Mouse (Mus musculus): ENCODE measurements at regions not wholly inside any gene's neighbourhood (a gene's known extent, or its start where the extent isn't known, plus 50 kb on each side); places are given as distances from the start of the nearest gene placed in this dataset.

DNA sequence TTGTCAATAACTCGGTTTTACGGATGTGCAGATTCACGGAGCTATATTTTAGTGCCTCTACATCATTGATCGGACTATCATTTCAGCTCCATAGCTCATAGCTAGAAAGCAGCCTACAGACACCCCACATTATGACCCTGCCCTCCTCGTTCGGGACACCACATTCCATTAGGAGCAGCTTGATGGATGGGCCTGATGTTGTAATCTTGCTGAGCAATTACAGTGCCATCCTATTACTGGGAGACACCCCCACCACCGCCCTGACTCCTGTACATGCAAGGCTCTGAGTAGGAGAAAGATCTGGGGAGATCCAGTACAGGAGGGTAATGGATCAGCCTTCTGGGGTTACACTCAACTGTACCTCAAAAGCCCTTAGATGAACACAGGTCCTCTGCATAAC lies 120.2 kb downstream of the 2410131K14Rik start:
- Histone ChIP-seq H3K27ac (replicated peaks; ENCODE audit: low read depth, low read length) (no peak overlapping the region), H3K36me3 (ENCODE audit: control insufficient read depth, insufficient read depth, low read length) (no peaks in the 10 kb centered on the region), H3K4me1 (ENCODE audit: control insufficient read depth, insufficient read depth, low read length) (no peaks in the 10 kb centered on the region), H3K9ac (ENCODE audit: low read length) (no peak overlapping the region), H3K9me3 (ENCODE audit: control insufficient read depth, low read length) (no peaks in the 10 kb centered on the region), H3K4me2 (ENCODE audit: low read depth, severe bottlenecking) (no peak overlapping the region), H3K27me3 (ENCODE audit: control insufficient read depth, insufficient read depth, low read length) (no peaks in the 10 kb centered on the region), H3K4me3 (ENCODE audit: low read depth, low read length) (no peak overlapping the region)
- WGBS: 62% methylated on average over 7 of the region's 7 CpGs
- ATAC-seq (ENCODE audit: insufficient number of reproducible peaks, low FRiP score, low TSS enrichment, low read depth) (no peak), DNase-seq (ENCODE audit: low spot score) (no peak)

DNA sequence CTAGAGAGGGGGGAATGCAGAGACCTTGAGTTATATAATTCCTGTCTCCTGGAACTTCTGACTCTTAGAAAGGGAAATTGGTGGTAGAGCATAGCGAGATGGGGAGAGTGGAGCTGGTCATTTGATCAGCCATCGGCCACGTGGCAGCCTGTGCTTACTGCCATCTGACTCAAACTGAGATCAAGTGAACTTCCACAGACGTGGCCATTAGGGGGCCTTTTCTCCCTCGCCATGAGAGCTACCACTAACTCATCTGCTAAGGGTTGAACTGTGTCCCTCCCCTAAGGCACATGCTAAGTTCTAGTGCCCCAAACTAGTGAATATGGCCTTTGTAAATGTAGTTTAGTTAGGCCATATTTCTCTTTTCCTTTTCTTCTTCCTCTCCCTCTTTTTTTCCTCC lies 120.6 kb downstream of the 2410131K14Rik start:
- Histone ChIP-seq H3K4me3 (ENCODE audit: low read depth, low read length) (no peak overlapping the region), H3K27ac (replicated peaks; ENCODE audit: low read depth, low read length) (no peak overlapping the region), H3K36me3 (ENCODE audit: control insufficient read depth, insufficient read depth, low read length) (no peaks in the 10 kb centered on the region), H3K9me3 (ENCODE audit: control insufficient read depth, low read length) (no peaks in the 10 kb centered on the region), H3K9ac (ENCODE audit: low read length) (no peak overlapping the region), H3K27me3 (ENCODE audit: control insufficient read depth, insufficient read depth, low read length) (no peaks in the 10 kb centered on the region), H3K4me1 (ENCODE audit: control insufficient read depth, insufficient read depth, low read length) (no peaks in the 10 kb centered on the region), H3K4me2 (ENCODE audit: low read depth, severe bottlenecking) (no peak overlapping the region)
- ATAC-seq (ENCODE audit: insufficient number of reproducible peaks, low FRiP score, low TSS enrichment, low read depth) (no peak), DNase-seq (ENCODE audit: low spot score) (no peak)
- WGBS: 23% methylated on average over 5 of the region's 5 CpGs

DNA sequence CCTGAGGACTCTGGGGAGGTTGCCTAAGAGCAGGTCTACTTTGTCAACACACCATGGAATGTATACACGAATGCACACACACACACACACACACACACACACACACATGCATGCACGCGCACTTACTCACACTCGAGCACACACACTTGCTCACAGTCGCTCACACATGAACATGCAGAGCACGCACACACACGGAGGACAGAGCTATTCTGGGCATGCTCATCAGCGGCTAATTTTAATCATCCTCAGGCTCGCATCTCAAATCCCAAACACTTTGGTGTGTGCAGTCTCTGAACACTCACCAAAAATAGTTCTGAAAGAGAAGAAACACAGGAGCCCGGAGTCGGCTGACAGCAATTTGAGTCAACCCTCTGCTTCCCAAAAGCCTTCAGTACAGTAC lies 122.0 kb downstream of the 2410131K14Rik start:
- Histone ChIP-seq H3K36me3 (ENCODE audit: control insufficient read depth, insufficient read depth, low read length) (no peaks in the 10 kb centered on the region), H3K4me3 (ENCODE audit: low read depth, low read length) (no peak overlapping the region), H3K9me3 (ENCODE audit: control insufficient read depth, low read length) (no peaks in the 10 kb centered on the region), H3K4me1 (ENCODE audit: control insufficient read depth, insufficient read depth, low read length) (no peaks in the 10 kb centered on the region), H3K27ac (replicated peaks; ENCODE audit: low read depth, low read length) (no peak overlapping the region), H3K27me3 (ENCODE audit: control insufficient read depth, insufficient read depth, low read length) (no peaks in the 10 kb centered on the region), H3K4me2 (ENCODE audit: low read depth, severe bottlenecking) (no peak overlapping the region), H3K9ac (ENCODE audit: low read length) (no peak overlapping the region)
- no peak for DNase-seq (ENCODE audit: low spot score)
- WGBS: 94% methylated on average over 11 of the region's 11 CpGs
- ATAC-seq (ENCODE audit: insufficient number of reproducible peaks, low FRiP score, low TSS enrichment, low read depth): no peak

DNA sequence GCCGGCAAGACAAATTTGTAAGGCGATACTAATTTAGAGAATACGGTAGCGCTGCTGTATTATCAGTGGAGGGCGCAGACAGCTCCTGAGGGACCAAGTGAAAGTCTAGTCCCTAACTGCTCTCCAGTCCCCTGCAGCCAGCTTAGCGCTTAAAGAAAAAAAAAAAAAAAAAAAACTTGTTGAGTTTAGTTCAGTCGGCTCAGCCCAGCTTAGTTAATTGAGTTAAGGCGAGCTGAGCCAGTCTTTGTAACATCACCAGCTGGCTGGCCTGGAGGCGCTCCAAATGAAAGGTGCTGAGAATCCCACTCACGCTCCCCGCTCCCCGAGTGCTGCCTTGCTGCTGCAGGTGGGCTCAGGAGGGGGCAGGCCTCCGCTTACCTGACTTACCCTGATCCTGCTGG lies 128.6 kb downstream of the 2410131K14Rik start:
- no peaks in the 10 kb centered on the region for H3K36me3 ChIP-seq (ENCODE audit: control insufficient read depth, insufficient read depth, low read length)
- no peaks in the 10 kb centered on the region for H3K27me3 ChIP-seq (ENCODE audit: control insufficient read depth, insufficient read depth, low read length)
- no peaks in the 10 kb centered on the region for H3K9me3 ChIP-seq (ENCODE audit: control insufficient read depth, low read length)
- peak overlapping the region; percentile 31 for H3K4me2 ChIP-seq (ENCODE audit: low read depth, severe bottlenecking)
- no peak overlapping the region for H3K9ac ChIP-seq (ENCODE audit: low read length)
- H3K4me3 ChIP-seq (ENCODE audit: low read depth, low read length): no peak overlapping the region
- WGBS: 5% methylated on average over 13 of the region's 13 CpGs
- peaks cover 21% of the 10 kb centered on the region for H3K4me1 ChIP-seq (ENCODE audit: control insufficient read depth, insufficient read depth, low read length)
- DNase-seq (ENCODE audit: low spot score): peak; percentile 43
- H3K27ac ChIP-seq (replicated peaks; ENCODE audit: low read depth, low read length): no peak overlapping the region
- no peak for ATAC-seq (ENCODE audit: insufficient number of reproducible peaks, low FRiP score, low TSS enrichment, low read depth)

DNA sequence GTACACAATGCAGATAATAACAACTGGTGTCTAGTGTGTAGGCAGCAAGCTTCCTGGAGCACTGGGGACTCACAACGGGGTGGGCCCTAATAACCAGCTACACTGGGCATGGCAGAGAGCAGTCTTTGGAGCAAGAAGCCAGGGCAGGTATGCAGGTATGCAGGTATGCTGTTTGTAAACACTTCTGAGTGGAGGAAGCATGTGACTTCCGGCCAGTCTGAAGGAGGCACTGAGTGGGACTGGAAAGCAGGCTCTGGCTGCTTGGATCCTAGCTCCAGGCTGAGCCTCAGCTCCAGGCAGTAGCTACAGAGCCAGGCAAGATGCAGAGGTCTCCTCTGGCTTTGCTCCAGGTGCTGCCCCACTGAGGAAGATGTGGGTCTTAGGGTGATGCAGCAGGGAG lies 129.9 kb downstream of the 2410131K14Rik start:
- 61% methylated on average over 2 of the region's 2 CpGs for WGBS
- peaks cover 4% of the 10 kb centered on the region; the same call in 1 of the 2 replicates for H3K27me3 ChIP-seq (ENCODE audit: control insufficient read depth, insufficient read depth, low read length)

DNA sequence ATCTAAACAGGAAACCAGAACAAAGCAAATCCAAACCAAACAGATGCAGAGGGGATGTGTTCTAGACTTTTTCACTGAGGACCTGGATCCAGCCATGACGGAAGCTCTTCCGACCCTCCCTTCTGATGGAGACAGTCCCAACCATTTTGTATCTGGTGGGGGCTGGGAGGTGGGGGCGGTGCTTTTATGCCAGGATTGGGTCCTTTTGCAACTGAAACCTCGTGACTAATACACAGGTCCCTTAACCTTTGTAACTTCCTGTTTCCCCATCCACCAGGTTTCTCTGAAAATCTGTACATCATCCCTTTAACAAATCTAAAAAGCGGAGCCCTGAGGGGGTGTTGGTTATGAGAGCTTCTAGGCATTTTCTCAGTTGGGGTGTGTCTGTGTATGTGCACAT lies 130.9 kb downstream of the 2410131K14Rik start:
- H3K27me3 ChIP-seq (ENCODE audit: control insufficient read depth, insufficient read depth, low read length): peaks cover 4% of the 10 kb centered on the region; the same call in 1 of the 2 replicates
- 70% methylated on average over 5 of the region's 5 CpGs for WGBS
- no peaks in the 10 kb centered on the region for H3K9me3 ChIP-seq (ENCODE audit: control insufficient read depth, low read length)
- H3K4me3 ChIP-seq (ENCODE audit: low read depth, low read length): no peak overlapping the region
- DNase-seq (ENCODE audit: low spot score) (no peak), ATAC-seq (ENCODE audit: insufficient number of reproducible peaks, low FRiP score, low TSS enrichment, low read depth) (no peak)
- H3K9ac ChIP-seq (ENCODE audit: low read length): no peak overlapping the region
- H3K4me2 ChIP-seq (ENCODE audit: low read depth, severe bottlenecking): no peak overlapping the region
- no peak overlapping the region for H3K27ac ChIP-seq (replicated peaks; ENCODE audit: low read depth, low read length)
- H3K4me1 ChIP-seq (ENCODE audit: control insufficient read depth, insufficient read depth, low read length): peaks cover 21% of the 10 kb centered on the region
- H3K36me3 ChIP-seq (ENCODE audit: control insufficient read depth, insufficient read depth, low read length): no peaks in the 10 kb centered on the region

More for the DNA sequence above, 129.9 kb downstream of the 2410131K14Rik start:
- Histone ChIP-seq H3K9me3 (ENCODE audit: control insufficient read depth, low read length) (no peaks in the 10 kb centered on the region), H3K4me2 (ENCODE audit: low read depth, severe bottlenecking) (no peak overlapping the region), H3K36me3 (ENCODE audit: control insufficient read depth, insufficient read depth, low read length) (no peaks in the 10 kb centered on the region), H3K9ac (ENCODE audit: low read length) (peak overlapping the region; percentile 23; the same call in 1 of the 2 replicates), H3K27ac (replicated peaks; ENCODE audit: low read depth, low read length) (no peak overlapping the region), H3K4me3 (ENCODE audit: low read depth, low read length) (no peak overlapping the region), H3K4me1 (ENCODE audit: control insufficient read depth, insufficient read depth, low read length) (peaks cover 21% of the 10 kb centered on the region)
- ATAC-seq (ENCODE audit: insufficient number of reproducible peaks, low FRiP score, low TSS enrichment, low read depth): no peak
- DNase-seq (ENCODE audit: low spot score): no peak

DNA sequence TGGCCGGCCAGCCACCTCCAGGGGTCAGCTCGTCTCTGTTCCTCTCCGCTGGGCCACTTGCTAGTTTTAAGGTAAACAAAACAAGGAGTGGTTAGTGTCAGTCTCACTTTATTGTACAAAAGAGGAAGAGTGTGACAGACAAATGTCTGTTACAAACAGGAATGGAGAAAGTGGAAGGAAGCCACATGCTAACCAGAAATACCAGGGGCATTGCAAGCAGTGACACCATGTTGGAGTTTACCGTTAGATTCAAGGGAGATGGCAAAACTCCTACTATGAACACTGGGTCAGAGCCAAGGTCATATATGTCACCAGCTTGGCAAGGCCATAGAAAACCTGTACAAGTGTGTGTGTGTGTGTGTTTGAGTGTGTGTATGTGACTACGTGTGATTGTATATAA lies 131.5 kb downstream of the 2410131K14Rik start:
- no peak overlapping the region for H3K4me3 ChIP-seq (ENCODE audit: low read depth, low read length)
- H3K4me2 ChIP-seq (ENCODE audit: low read depth, severe bottlenecking): no peak overlapping the region
- H3K27ac ChIP-seq (replicated peaks; ENCODE audit: low read depth, low read length): no peak overlapping the region
- no peak for DNase-seq (ENCODE audit: low spot score)
- H3K36me3 ChIP-seq (ENCODE audit: control insufficient read depth, insufficient read depth, low read length): no peaks in the 10 kb centered on the region
- ATAC-seq (ENCODE audit: insufficient number of reproducible peaks, low FRiP score, low TSS enrichment, low read depth): no peak
- peaks cover 21% of the 10 kb centered on the region for H3K4me1 ChIP-seq (ENCODE audit: control insufficient read depth, insufficient read depth, low read length)
- H3K9ac ChIP-seq (ENCODE audit: low read length): no peak overlapping the region
- 56% methylated on average over 5 of the region's 5 CpGs for WGBS
- peaks cover 4% of the 10 kb centered on the region; the same call in 1 of the 2 replicates for H3K27me3 ChIP-seq (ENCODE audit: control insufficient read depth, insufficient read depth, low read length)
- no peaks in the 10 kb centered on the region for H3K9me3 ChIP-seq (ENCODE audit: control insufficient read depth, low read length)

DNA sequence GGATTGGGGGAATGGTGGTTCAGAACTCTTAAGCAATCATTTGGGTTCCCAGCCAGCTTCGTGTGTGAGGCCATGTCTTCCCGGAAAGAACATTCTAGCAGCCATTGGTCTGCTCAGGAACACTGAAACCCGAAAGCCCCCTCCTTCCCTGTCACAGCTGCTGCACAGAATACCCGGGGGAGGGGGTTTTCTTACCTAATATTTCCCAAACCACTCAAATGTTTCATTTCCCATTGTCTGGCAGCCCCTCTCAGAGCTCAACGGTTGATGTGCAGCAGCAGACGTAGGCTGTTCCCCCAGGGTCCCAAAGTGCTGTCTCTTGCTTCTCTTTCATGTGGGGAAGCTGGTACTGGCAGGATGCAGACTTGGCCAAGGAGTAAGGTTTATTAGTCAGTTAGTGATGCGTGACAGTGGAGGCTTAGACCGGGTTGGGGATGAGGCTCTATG lies 132.4 kb downstream of the 2410131K14Rik start:
- peaks cover 4% of the 10 kb centered on the region; the same call in 1 of the 2 replicates for H3K27me3 ChIP-seq (ENCODE audit: control insufficient read depth, insufficient read depth, low read length)
- no peaks in the 10 kb centered on the region for H3K36me3 ChIP-seq (ENCODE audit: control insufficient read depth, insufficient read depth, low read length)
- WGBS: 68% methylated on average over 8 of the region's 8 CpGs
- H3K9me3 ChIP-seq (ENCODE audit: control insufficient read depth, low read length): no peaks in the 10 kb centered on the region
- H3K4me3 ChIP-seq (ENCODE audit: low read depth, low read length): no peak overlapping the region
- H3K9ac ChIP-seq (ENCODE audit: low read length): no peak overlapping the region
- no peak overlapping the region for H3K4me2 ChIP-seq (ENCODE audit: low read depth, severe bottlenecking)
- H3K4me1 ChIP-seq (ENCODE audit: control insufficient read depth, insufficient read depth, low read length): peaks cover 21% of the 10 kb centered on the region
- no peak for ATAC-seq (ENCODE audit: insufficient number of reproducible peaks, low FRiP score, low TSS enrichment, low read depth)
- no peak overlapping the region for H3K27ac ChIP-seq (replicated peaks; ENCODE audit: low read depth, low read length)
- no peak for DNase-seq (ENCODE audit: low spot score)
